Mouse (Mus musculus) stomach, embryonic 14.5 days (tissue): ENCODE measurements at regions not wholly inside any gene's neighbourhood (a gene's known extent, or its start where the extent isn't known, plus 50 kb on each side); places are given as distances from the start of the nearest gene placed in this dataset.
A peak's percentile ranks its signal among the peaks of the same experiment; 100 is the strongest.

Experiments
- ATAC-seq: fragments of 200-750 bp; cut with Nextera tagmentation; 2 replicates; pipeline ENCODE4 v1.8.0; 2017; ENCODE audit warnings: low read depth, moderate TSS enrichment; ENCODE audit not compliant: insufficient number of reproducible peaks, insufficient read depth, low FRiP score
- H3K27ac ChIP-seq: fragments of 300-500 bp; sonication (generic); 2 replicates; pipeline ENCODE4 v1.5.1; 2014; ENCODE audit warnings: mild to moderate bottlenecking, low read length, moderate library complexity, mixed read lengths
- H3K27me3 ChIP-seq: fragments of 300-500 bp; sonication (generic); 2 replicates; pipeline ENCODE4 v1.6.1; 2014; ENCODE audit warnings: low read length, control low read depth, mixed read lengths; ENCODE audit not compliant: control insufficient read depth, insufficient read depth
- H3K36me3 ChIP-seq: fragments of 300-500 bp; sonication (generic); 2 replicates; pipeline ENCODE4 v1.6.1; 2014; ENCODE audit warnings: mild to moderate bottlenecking, control low read depth, low read length, moderate library complexity, mixed read lengths; ENCODE audit not compliant: control insufficient read depth, insufficient read depth
- H3K4me1 ChIP-seq: fragments of 300-500 bp; sonication (generic); 2 replicates; pipeline ENCODE4 v1.6.1; 2014; ENCODE audit warnings: low read length, control low read depth, mixed read lengths; ENCODE audit not compliant: control insufficient read depth, insufficient read depth
- H3K4me2 ChIP-seq: fragments of 300-500 bp; sonication (generic); replicated peaks from 2 replicates; pipeline ENCODE4 v1.6.1; 2014; ENCODE audit warnings: low read depth, low read length, control low read depth
- H3K4me3 ChIP-seq: fragments of 300-500 bp; sonication (generic); 2 replicates; pipeline ENCODE4 v1.5.1; 2014; ENCODE audit warnings: low read depth, low read length, control low read depth
- H3K9ac ChIP-seq: fragments of 300-500 bp; sonication (generic); replicated peaks from 2 replicates; pipeline ENCODE4 v1.6.1; 2014; ENCODE audit warnings: low read depth, mild to moderate bottlenecking, control low read depth, low read length, moderate library complexity, mixed read lengths
- H3K9me3 ChIP-seq: fragments of 300-500 bp; sonication (generic); 2 replicates; pipeline ENCODE4 v1.6.1; 2016; ENCODE audit warnings: low read depth, low read length, control low read depth; ENCODE audit not compliant: control insufficient read depth
- WGBS: fragments of 180-500 bp; shearing (Covaris S2); extraction: QIAGEN DNeasy Blood & Tissue Kit; methylation state at CpG from one replicate; pipeline ENCODE4 v1.1.7; 2014; 5-methylcytosine and 5-hydroxymethylcytosine counted together

DNA sequence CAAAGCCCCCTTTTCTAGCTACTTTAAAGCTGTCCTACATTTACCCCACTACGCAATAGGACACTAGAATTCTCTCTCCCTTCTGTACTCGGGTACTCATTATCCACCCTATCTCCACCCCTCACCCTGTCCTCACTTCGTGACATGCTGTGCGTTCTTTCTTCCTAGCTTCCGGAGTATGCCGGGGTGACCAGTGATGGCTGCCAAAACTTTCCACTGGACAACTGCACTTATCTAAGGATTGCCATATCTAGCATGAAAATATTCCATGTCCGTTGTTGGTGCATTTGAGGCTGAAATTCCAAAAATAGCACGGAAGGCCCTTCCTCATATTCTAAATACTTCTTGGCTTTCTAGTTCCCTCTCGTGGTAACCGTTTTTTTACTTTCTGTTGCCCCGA, 54.5 kb upstream of the Slc9a9 start:
- Histone ChIP-seq H3K4me1 (no peaks in the 10 kb centered on the region; the same call in 1 of the 2 replicates), H3K4me3 (no peak overlapping the region), H3K9me3 (no peaks in the 10 kb centered on the region), H3K27me3 (no peaks in the 10 kb centered on the region), H3K4me2 (no peak overlapping the region), H3K27ac (no peak overlapping the region), H3K36me3 (no peaks in the 10 kb centered on the region), H3K9ac (no peak overlapping the region)
- 87% methylated on average over 11 of the region's 11 CpGs for WGBS
- ATAC-seq: no peak

DNA sequence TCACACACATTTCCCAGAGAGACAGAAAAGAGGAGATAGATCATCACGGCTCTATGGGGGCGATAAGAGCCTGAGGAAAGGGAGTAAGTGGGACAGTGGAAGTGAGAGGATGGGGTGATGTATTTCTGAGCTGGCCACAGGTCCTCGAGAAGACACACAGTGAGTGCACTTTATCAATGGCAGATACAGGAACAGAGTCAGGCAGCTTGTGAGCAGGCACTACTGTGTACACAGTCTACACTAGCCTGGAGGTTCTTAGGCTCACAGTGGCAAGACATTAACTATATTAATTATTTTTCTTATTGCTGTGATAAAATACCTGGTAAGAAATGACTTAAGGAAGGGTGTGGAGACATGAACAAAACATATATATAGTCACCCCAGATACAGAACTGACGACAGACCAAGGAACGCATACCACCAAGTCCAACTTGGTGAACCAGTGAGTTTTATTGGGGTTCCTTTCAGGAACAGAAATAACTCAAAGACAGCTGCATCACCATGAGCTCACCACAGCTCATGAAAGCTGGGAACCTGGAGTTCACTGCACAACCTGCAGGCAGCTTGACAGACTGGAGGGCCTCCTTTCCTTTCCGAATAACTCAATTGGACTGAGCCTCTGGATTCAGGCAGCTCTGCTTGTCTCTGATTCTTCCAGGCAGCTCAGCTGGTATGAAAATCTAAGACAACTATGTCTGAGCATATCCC, 51.5 kb upstream of the Slc9a9 start:
- H3K9me3 ChIP-seq: no peaks in the 10 kb centered on the region
- H3K4me2 ChIP-seq: no peak overlapping the region
- H3K36me3 ChIP-seq: no peaks in the 10 kb centered on the region
- ATAC-seq: peak; percentile 26; the same call in 1 of the 2 replicates
- H3K27me3 ChIP-seq: no peaks in the 10 kb centered on the region
- H3K4me1 ChIP-seq: no peaks in the 10 kb centered on the region; the same call in 1 of the 2 replicates
- no peak overlapping the region for H3K9ac ChIP-seq
- H3K4me3 ChIP-seq: no peak overlapping the region
- 69% methylated on average over 6 of the region's 6 CpGs for WGBS
- no peak overlapping the region for H3K27ac ChIP-seq
